Mouse (Mus musculus): ENCODE results near the gene Clic3. TPM values are rescaled to one million over a fixed set of nuclear protein-coding genes. Genes with fewer than 3 reads are reported as not detected.

Clic3 gene
- total RNA-seq, 2 experiments from 2014 or later = 2.4 to 3.6 TPM

DNA sequence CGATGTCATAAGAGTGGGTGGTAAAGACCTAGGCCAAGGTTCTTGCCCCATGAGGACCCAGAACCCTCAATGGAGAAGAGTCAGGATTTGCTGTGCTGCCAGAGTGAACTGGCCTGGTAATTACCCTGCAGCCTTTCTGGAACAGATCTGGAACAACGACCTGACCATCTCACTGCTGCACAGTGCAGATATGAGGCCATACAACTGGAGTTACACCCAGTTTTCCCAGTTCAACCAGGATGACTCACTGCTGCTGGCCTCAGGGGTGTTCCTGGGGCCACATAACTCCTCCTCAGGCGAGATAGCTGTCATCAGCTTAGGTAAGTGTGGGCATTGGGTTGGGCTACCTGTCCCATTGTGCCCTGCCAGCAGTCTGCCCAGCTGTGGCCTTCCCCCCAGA, 46.1 kb downstream of the Clic3 start:
- DNase-seq (ENCODE audit: low spot score) = no peak
- intact Hi-C loops (cut with DNase I) = loop anchor here (10.0 kb wide), 1 partner anchor 1402 kb away; the partner anchor contains the start of gene Surf6

- intact Hi-C loops (cut with DNase I) = loop anchor here (10.0 kb wide), 1 partner anchor 1400 kb away; the partner anchor contains the start of gene Surf6
- DNase-seq (ENCODE audit: low spot score) = no peak
Observed at GRCm38 (mm10) chr2:25504538-25504937, 47.9 kb downstream of the Clic3 start.

GRCm38 (mm10) chr2:25505000-25505399, 48.4 kb downstream of the Clic3 start:
- intact Hi-C loops (cut with DNase I) = loop anchor here (10.0 kb wide), 1 partner anchor 1400 kb away; the partner anchor contains the start of gene Surf6
- DNase-seq (ENCODE audit: low spot score) = no peak

DNA sequence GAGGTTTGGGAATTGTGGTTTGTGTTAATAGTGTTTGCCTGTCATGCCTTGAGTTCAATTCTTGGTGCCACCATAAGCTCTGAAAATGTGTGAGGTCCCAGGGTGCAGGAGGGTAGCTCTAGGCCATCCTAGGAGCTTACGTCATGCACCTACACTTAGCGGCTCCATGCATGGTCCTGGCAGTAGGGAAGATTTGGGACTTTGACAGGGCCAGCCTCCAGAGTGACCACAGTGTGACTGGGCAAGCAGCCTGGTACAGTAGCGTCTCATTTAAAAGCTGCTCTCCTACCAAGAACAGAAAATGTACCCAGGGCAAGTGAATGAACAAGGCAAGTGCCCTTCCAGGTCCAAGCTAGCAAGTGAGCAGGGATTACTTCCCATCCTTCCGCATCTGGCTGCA, 49.2 kb downstream of the Clic3 start:
- DNase-seq (ENCODE audit: low spot score) = no peak
- intact Hi-C loops (cut with DNase I) = loop anchor here (10.0 kb wide), 1 partner anchor 1399 kb away; the partner anchor contains the start of gene Surf6

DNA sequence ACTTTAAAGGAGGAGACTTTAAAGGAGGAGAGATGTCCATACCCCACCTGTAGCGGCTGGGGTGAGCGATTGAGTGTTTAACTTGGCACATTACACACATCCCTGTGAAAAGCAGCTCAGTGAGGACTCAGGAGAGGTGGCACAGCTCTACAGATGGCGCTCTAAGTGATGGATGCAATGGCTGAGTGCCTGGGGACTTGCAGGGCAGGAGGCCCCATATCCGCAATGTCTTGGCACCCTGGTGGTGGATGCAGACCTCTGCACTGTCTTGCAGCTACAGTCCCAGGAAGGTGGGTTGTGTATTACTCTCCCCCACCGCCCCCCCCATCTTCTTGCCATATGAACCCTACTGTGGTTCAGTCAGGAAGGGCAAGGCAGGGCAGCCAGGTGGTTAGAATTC, 50.3 kb downstream of the Clic3 start:
- no peak for DNase-seq (ENCODE audit: low spot score)
- intact Hi-C loops (cut with DNase I) = loop anchor here (10.0 kb wide), 1 partner anchor 1398 kb away; the partner anchor contains the start of gene Surf6

Small RNAs within 50 kb of the gene (microRNA-seq; reads per million reads assigned to microRNA genes)
- gene Mir3087 = 1.1 reads per million

Other genes with a start within 250 kb of the Clic3 start
- gene Nelfb, start 245.3 kb upstream of the Clic3 start, total RNA-seq (2021) = 10 to 100 TPM; 36.1 to 40.6 TPM
- gene Stpg3, start 242.2 kb upstream of the Clic3 start, total RNA-seq (2021) = not detected
- not detected for gene Fam166a, start 238.1 kb upstream of the Clic3 start, total RNA-seq (2021)
- gene Tubb4b, start 232.1 kb upstream of the Clic3 start, total RNA-seq (2021) = 100 to 1,000 TPM; 258 to 313 TPM
- not detected for gene Slc34a3, start 222.5 kb upstream of the Clic3 start, total RNA-seq (2021)
- not detected for gene Rnf224, start 220.1 kb upstream of the Clic3 start, total RNA-seq (2021)
- under 1 TPM in 1 of 2 experiments, not detected in 1; 0.53 TPM for gene Rnf208, start 214.6 kb upstream of the Clic3 start, total RNA-seq (2021)
- not detected for gene Cysrt1, start 214.4 kb upstream of the Clic3 start, total RNA-seq (2021)
- gene AL732309.1, start 210.0 kb upstream of the Clic3 start, total RNA-seq (2021) = 1 to 10 TPM; 1.5 to 1.7 TPM
- gene Tmem203, start 201.4 kb upstream of the Clic3 start, total RNA-seq (2021) = 10 to 100 TPM; 12.6 to 13.2 TPM
- gene Tprn, start 194.2 kb upstream of the Clic3 start, total RNA-seq (2021) = 1 to 10 TPM; 3.6 to 6.0 TPM
- 10 to 100 TPM; 36.7 to 40.5 TPM for gene Ssna1, start 184.4 kb upstream of the Clic3 start, total RNA-seq (2021)
- gene Anapc2, start 184.4 kb upstream of the Clic3 start, total RNA-seq (2021) = 10 to 100 TPM; 38.4 to 40.7 TPM
- gene Tmem210, start 168.7 kb upstream of the Clic3 start, total RNA-seq (2021) = not detected
- gene Lrrc26, start 166.9 kb upstream of the Clic3 start, total RNA-seq (2021) = not detected
- not detected for gene Grin1, start 137.7 kb upstream of the Clic3 start, total RNA-seq (2021)
- gene Man1b1, start 124.5 kb upstream of the Clic3 start, total RNA-seq (2021) = 10 to 100 TPM; 18.0 to 20.9 TPM
- gene Dpp7, start 100.5 kb upstream of the Clic3 start, total RNA-seq (2021) = 1 to 10 TPM; 3.0 to 3.4 TPM
- 1 to 10 TPM; 4.0 to 6.1 TPM for gene Uap1l1, start 91.2 kb upstream of the Clic3 start, total RNA-seq (2021)
- gene Sapcd2, start 84.5 kb upstream of the Clic3 start, total RNA-seq (2021) = under 1 TPM; 0.16 to 0.50 TPM
- gene Entpd2, start 61.0 kb upstream of the Clic3 start, total RNA-seq (2021) = 10 to 100 TPM; 10.8 to 13.9 TPM
- 10 to 100 TPM; 25.1 to 27.7 TPM for gene Npdc1, start 57.5 kb upstream of the Clic3 start, total RNA-seq (2021)
- under 1 TPM in 1 of 2 experiments, not detected in 1; 0.34 TPM for gene Fut7, start 33.6 kb upstream of the Clic3 start, total RNA-seq (2021)
- gene Abca2, start 28.1 kb upstream of the Clic3 start, total RNA-seq (2021) = 10 to 100 TPM; 31.2 to 36.2 TPM
- gene Paxx, start 4.3 kb downstream of the Clic3 start, total RNA-seq (2021) = 10 to 100 TPM; 17.4 to 20.8 TPM
- 100 to 1,000 TPM; 117 to 160 TPM for gene Ptgds, start 13.2 kb downstream of the Clic3 start, total RNA-seq (2021)
- not detected for gene Lcn12, start 37.1 kb downstream of the Clic3 start, total RNA-seq (2021)
- 10 to 100 TPM; 85.7 to 91.2 TPM for gene Fbxw5, start 43.9 kb downstream of the Clic3 start, total RNA-seq (2021)
- gene C8g, start 44.9 kb downstream of the Clic3 start, total RNA-seq (2021) = under 1 TPM; 0.73 to 0.75 TPM
- gene Traf2, start 90.1 kb downstream of the Clic3 start, total RNA-seq (2021) = 10 to 100 TPM; 15.4 to 17.3 TPM
- 100 to 1,000 TPM; 209 to 218 TPM for gene Edf1, start 101.0 kb downstream of the Clic3 start, total RNA-seq (2021)
- 1 to 10 TPM; 1.3 to 3.2 TPM for gene Mamdc4, start 118.0 kb downstream of the Clic3 start, total RNA-seq (2021)
- gene Phpt1, start 118.4 kb downstream of the Clic3 start, total RNA-seq (2021) = 10 to 100 TPM; 63.0 to 70.0 TPM
- under 1 TPM; 0.08 to 0.10 TPM for gene Ajm1, start 124.9 kb downstream of the Clic3 start, total RNA-seq (2021)
- 10 to 100 TPM; 61.8 to 66.1 TPM for gene Rabl6, start 151.7 kb downstream of the Clic3 start, total RNA-seq (2021)
- gene Ccdc183, start 160.8 kb downstream of the Clic3 start, total RNA-seq (2021) = not detected
- 10 to 100 TPM; 27.9 to 31.6 TPM for gene Tmem141, start 165.2 kb downstream of the Clic3 start, total RNA-seq (2021)
- 1 to 10 TPM; 4.8 to 5.8 TPM for gene Fcna, start 171.2 kb downstream of the Clic3 start, total RNA-seq (2021)
- gene Lcn8, start 196.3 kb downstream of the Clic3 start, total RNA-seq (2021) = under 1 TPM; 0.73 to 0.99 TPM
- not detected for gene Lcn5, start 201.1 kb downstream of the Clic3 start, total RNA-seq (2021)
- gene Lcn6, start 219.9 kb downstream of the Clic3 start, total RNA-seq (2021) = not detected
- gene Lcn10, start 225.9 kb downstream of the Clic3 start, total RNA-seq (2021) = not detected
- gene Obp2a, start 243.2 kb downstream of the Clic3 start, total RNA-seq (2021) = not detected
- gene Bmyc, start 249.9 kb downstream of the Clic3 start, total RNA-seq (2021) = 10 to 100 TPM in 1 of 2 experiments, 1 to 10 TPM in 1; 9.7 to 13.7 TPM